Mouse (Mus musculus): ENCODE results near the gene Gm572.

Gene Gm572

GRCm38 (mm10) chr4:148667006-148667755 is 24.1 kb downstream of the Gm572 start:
- DNase-seq = no peak

GRCm38 (mm10) chr4:148671230-148671947 is 28.3 kb downstream of the Gm572 start:
- no peak for DNase-seq

- DNase-seq = no peak
Observed at GRCm38 (mm10) chr4:148675043-148675442, 31.9 kb downstream of the Gm572 start.

GRCm38 (mm10) chr4:148676188-148676960 is 33.3 kb downstream of the Gm572 start:
- no peak for DNase-seq

- no peak for DNase-seq
Observed at GRCm38 (mm10) chr4:148676961-148677637, 34.0 kb downstream of the Gm572 start.

- no peak for DNase-seq
Observed at GRCm38 (mm10) chr4:148678105-148678504, 35.0 kb downstream of the Gm572 start.

- no peak for DNase-seq
Observed at GRCm38 (mm10) chr4:148680505-148681067, 37.5 kb downstream of the Gm572 start.

GRCm38 (mm10) chr4:148681429-148681828 is 38.3 kb downstream of the Gm572 start:
- DNase-seq = peak; percentile 34

- DNase-seq = no peak
Observed at GRCm38 (mm10) chr4:148682961-148683360, 39.8 kb downstream of the Gm572 start.

GRCm38 (mm10) chr4:148683539-148683938 is 40.4 kb downstream of the Gm572 start:
- DNase-seq = no peak

GRCm38 (mm10) chr4:148686491-148686941 is 43.4 kb downstream of the Gm572 start:
- DNase-seq = no peak

GRCm38 (mm10) chr4:148688091-148688490 is 45.0 kb downstream of the Gm572 start:
- no peak for DNase-seq

- no peak for DNase-seq
Observed at GRCm38 (mm10) chr4:148691185-148691584, 48.1 kb downstream of the Gm572 start.

- no peak for DNase-seq
Observed at GRCm38 (mm10) chr4:148693417-148693959, 50.4 kb downstream of the Gm572 start.

GRCm38 (mm10) chr4:148704756-148705155 is 61.6 kb downstream of the Gm572 start:
- no peak for DNase-seq

- no peak for DNase-seq
Observed at GRCm38 (mm10) chr4:148708836-148709235, 65.7 kb downstream of the Gm572 start.

GRCm38 (mm10) chr4:148710446-148710845 is 67.3 kb downstream of the Gm572 start:
- no peak for DNase-seq

GRCm38 (mm10) chr4:148711323-148711722 is 68.2 kb downstream of the Gm572 start:
- no peak for DNase-seq

GRCm38 (mm10) chr4:148712632-148713031 is 69.5 kb downstream of the Gm572 start:
- no peak for DNase-seq

- DNase-seq = no peak
Observed at GRCm38 (mm10) chr4:148714064-148714463, 70.9 kb downstream of the Gm572 start.

- no peak for DNase-seq
Observed at GRCm38 (mm10) chr4:148714739-148715138, 71.6 kb downstream of the Gm572 start.

GRCm38 (mm10) chr4:148715396-148715795 is 72.3 kb downstream of the Gm572 start:
- DNase-seq = no peak
